In genomic region chr8:46211611-46212071, GRCm38 (mm10) we compare ENCODE assay signal across 8 mouse cellular contexts. TPM values are rescaled to one million over a fixed set of nuclear protein-coding genes. Genes with fewer than 3 reads are reported as not detected.
DNase-seq lines count a peak whose midpoint lies in the region; ATAC-seq and TF ChIP-seq lines count a peak whose summit lies in the region.

No protein-coding gene starts in this region.

- WGBS in thymus, adult 2 months: 53% methylated on average over 13 of the region's 13 CpGs
- 5% methylated on average over 13 of the region's 13 CpGs for WGBS in heart, embryonic 13.5 days
- WGBS in neural tube, embryonic 13.5 days: 3% methylated on average over 13 of the region's 13 CpGs

- H3K9ac ChIP-seq in heart, embryonic 13.5 days: peak overlapping the region; percentile 100
- H3K9ac ChIP-seq in neural tube, embryonic 13.5 days: peak overlapping the region; percentile 93

- H3K36me3 ChIP-seq in thymus, adult 2 months (ENCODE audit: control insufficient read depth, insufficient read depth, low read length): peaks cover 17% of the 10 kb centered on the region
- peaks cover 34% of the 10 kb centered on the region for H3K36me3 ChIP-seq in heart, embryonic 13.5 days
- peaks cover 26% of the 10 kb centered on the region for H3K36me3 ChIP-seq in neural tube, embryonic 13.5 days

- H3K4me1 ChIP-seq in thymus, adult 2 months (replicated peaks; ENCODE audit: control insufficient read depth, insufficient read depth, low read length): peaks cover 14% of the 10 kb centered on the region
- peaks cover 49% of the 10 kb centered on the region for H3K4me1 ChIP-seq in heart, embryonic 13.5 days
- H3K4me1 ChIP-seq in neural tube, embryonic 13.5 days (replicated peaks): peaks cover 43% of the 10 kb centered on the region

- no peak for TF ChIP-seq CTCF in thymus, adult 2 months (IDR thresholded peaks at IDR 0.05; ENCODE audit: borderline replicate concordance, control insufficient read depth, extremely low read depth, insufficient read depth, low read length, poor library complexity)

- peak; percentile 0; the same call in 1 of the 2 replicates for ATAC-seq in heart, embryonic 13.5 days (ENCODE audit: extremely low read depth, insufficient number of reproducible peaks, low FRiP score, low TSS enrichment)
- ATAC-seq in neural tube, embryonic 13.5 days (ENCODE audit: low read depth): peak; percentile 2; the same call in 1 of the 2 replicates

- no peak overlapping the region for H3K4me3 ChIP-seq in thymus, adult 2 months (ENCODE audit: control insufficient read depth, insufficient read depth, low read length)
- peak overlapping the region; percentile 92 for H3K4me3 ChIP-seq in heart, embryonic 13.5 days
- H3K4me3 ChIP-seq in neural tube, embryonic 13.5 days: peak overlapping the region; percentile 79

- TF ChIP-seq POLR2A in thymus, adult 2 months (IDR thresholded peaks at IDR 0.05; ENCODE audit: control insufficient read depth, extremely low read depth, insufficient read depth, low read length, poor library complexity): no peak

- H3K27me3 ChIP-seq in thymus, adult 2 months (ENCODE audit: control insufficient read depth, insufficient read depth, low read length): no peaks in the 10 kb centered on the region
- no peaks in the 10 kb centered on the region for H3K27me3 ChIP-seq in heart, embryonic 13.5 days (replicated peaks)
- no peaks in the 10 kb centered on the region for H3K27me3 ChIP-seq in neural tube, embryonic 13.5 days

- H3K27ac ChIP-seq in thymus, adult 2 months (ENCODE audit: control insufficient read depth, insufficient read depth, low read length): no peak overlapping the region
- peak overlapping the region; percentile 100 for H3K27ac ChIP-seq in heart, embryonic 13.5 days (replicated peaks)
- H3K27ac ChIP-seq in neural tube, embryonic 13.5 days (replicated peaks): peak overlapping the region; percentile 99

- H3K9me3 ChIP-seq in heart, embryonic 13.5 days: no peaks in the 10 kb centered on the region
- no peaks in the 10 kb centered on the region for H3K9me3 ChIP-seq in neural tube, embryonic 13.5 days

- H3K4me2 ChIP-seq in heart, embryonic 13.5 days: peak overlapping the region; percentile 80
- H3K4me2 ChIP-seq in neural tube, embryonic 13.5 days: peak overlapping the region; percentile 91

- intact Hi-C loops in gastrocnemius, postnatal 36 days (cut with DNase I): no loop called here

- DNase-seq in gastrocnemius, adult 18-20 months (ENCODE audit: low spot score): peak; percentile 37
- no peak for DNase-seq in gastrocnemius, postnatal 36 days
- DNase-seq in thymus, postnatal 4 days: peak; percentile 20
- DNase-seq in thymus, adult 2 months: no peak
- DNase-seq in kidney, postnatal 14 days: peak; percentile 73
- no peak for DNase-seq in ovary, adult 18-20 months (ENCODE audit: low spot score)

RNA-seq across cellular contexts. Expression of gene Slc25a4, which starts 0.6 kb away (rescaled TPM):
- total RNA-seq in gastrocnemius, adult 18-20 months (2021): 1,000 to 10,000 TPM; 2,853 to 2,971 TPM
- total RNA-seq in gastrocnemius, postnatal 36 days (2021): 1,000 to 10,000 TPM; 2,982 to 3,031 TPM
- polyA plus RNA-seq in thymus, adult 2 months (2012; rRNA removed): 238 and 569 TPM in 2 replicates
- 1,621 and 1,814 TPM in 2 replicates for polyA plus RNA-seq in heart, embryonic 13.5 days (2015; fragmentation: Nextera tagmentation; extraction: Ambion mirVana)
- 856 and 869 TPM in 2 replicates for polyA plus RNA-seq in neural tube, embryonic 13.5 days (2015; fragmentation: Nextera tagmentation; extraction: Ambion mirVana)

RNA-seq across cellular contexts. Expression of gene Snx25, which starts 59.7 kb away (rescaled TPM):
- total RNA-seq in gastrocnemius, adult 18-20 months (2021): 1 to 10 TPM; 5.8 to 7.4 TPM
- 1 to 10 TPM; 4.1 to 7.8 TPM for total RNA-seq in gastrocnemius, postnatal 36 days (2021)
- polyA plus RNA-seq in thymus, adult 2 months (2012; rRNA removed): 7.5 and 8.7 TPM in 2 replicates
- polyA plus RNA-seq in heart, embryonic 13.5 days (2015; fragmentation: Nextera tagmentation; extraction: Ambion mirVana): 3.3 and 4.8 TPM in 2 replicates
- polyA plus RNA-seq in neural tube, embryonic 13.5 days (2015; fragmentation: Nextera tagmentation; extraction: Ambion mirVana): 6.8 and 9.2 TPM in 2 replicates

Comparison
In these comparisons a context has a peak if more than half of its experiments do, and no peak if none do; other contexts are left out.
1. DNase-seq: peak in gastrocnemius, adult 18-20 months (single experiment), thymus, postnatal 4 days (single experiment) and kidney, postnatal 14 days (single experiment); none in gastrocnemius, postnatal 36 days (0 of 2), thymus, adult 2 months (single experiment) and ovary, adult 18-20 months (single experiment).